Mouse (Mus musculus) urinary bladder, postnatal 4 days (tissue): ENCODE results near the gene Mlxipl.

Source experiments
- DNase-seq, 2 experiments: peaks; one replicate each; pipeline ENCODE4 v3.0.0; 2021 to 2022; ENCODE audit warnings: low spot score in 2 of 2

Mlxipl gene

DNA sequence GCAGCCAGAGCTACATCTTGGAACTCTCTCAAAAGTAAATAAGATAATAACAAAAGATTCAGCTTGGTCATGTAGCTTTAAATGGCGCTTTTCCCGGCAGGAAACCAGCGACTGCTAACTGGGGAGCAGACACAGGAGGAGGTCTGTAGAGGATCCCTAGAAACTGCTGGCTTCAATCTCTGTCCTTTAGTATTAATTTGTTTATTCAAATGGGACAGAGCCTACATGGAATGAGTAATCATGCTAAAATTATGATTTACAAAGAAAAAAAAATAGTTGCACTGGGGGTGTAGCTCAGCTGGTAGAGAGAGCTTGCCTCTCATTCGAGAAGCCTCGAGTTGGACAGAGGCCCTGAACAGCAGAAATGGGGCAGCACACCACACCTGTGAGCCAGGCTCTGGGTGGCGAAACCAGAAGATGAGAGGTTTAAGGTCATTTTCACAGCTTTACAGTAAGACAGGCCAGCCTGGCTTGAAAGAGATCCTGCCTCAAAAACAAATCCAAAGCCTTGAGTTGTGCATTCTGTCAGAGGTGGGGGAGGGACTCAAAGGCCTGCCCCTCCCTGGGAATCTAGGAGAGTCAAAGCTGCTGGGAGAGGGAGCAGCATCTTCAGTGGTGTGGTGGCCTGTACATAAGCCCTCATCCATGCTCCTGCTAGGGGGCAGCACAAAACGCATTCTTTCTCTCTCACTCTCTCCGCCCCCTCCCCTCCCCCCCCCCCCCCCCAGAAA, 93.6 kb downstream of the Mlxipl start:
- DNase-seq: no peak

DNA sequence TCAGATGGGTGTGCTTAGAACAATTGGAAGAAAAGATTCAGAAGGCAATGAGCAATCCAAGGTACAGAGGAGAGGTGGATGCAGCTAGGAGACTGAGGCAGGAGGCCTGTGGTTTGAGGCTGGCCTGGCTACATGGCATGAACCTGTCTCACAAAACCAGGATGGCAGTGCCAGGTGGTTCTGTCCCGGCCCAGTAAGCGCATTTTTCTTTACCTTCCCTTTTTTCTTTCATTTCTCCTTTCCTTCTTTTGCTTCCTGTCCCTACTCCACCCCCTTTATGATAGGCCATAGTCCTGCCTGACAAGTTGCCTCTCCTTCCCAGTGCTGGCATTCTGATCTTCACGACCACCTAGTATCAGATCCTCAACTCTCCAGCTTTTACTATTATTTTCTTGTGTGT, 95.3 kb downstream of the Mlxipl start:
- DNase-seq: no peak

- DNase-seq: no peak
Observed at GRCm38 (mm10) chr5:135185596-135185995, 95.9 kb downstream of the Mlxipl start.

DNA sequence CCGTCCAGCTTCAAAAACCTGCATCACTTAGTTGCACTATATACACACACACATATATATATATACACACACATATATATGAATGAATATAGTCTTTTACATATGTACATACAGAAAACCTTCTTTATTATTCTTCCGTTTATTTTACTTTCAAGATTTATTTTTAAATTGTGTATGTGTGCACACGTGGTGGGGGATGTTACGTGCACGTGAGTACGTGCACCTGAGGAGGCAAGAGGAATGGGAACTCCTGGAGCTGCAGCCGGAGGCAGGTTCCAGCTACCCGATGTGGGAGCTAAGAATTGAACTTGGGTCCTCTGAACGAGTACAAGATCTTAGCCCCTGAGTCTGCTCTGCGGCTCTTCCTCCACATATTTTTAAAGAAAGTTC, 96.5 kb downstream of the Mlxipl start:
- no peak for DNase-seq

DNA sequence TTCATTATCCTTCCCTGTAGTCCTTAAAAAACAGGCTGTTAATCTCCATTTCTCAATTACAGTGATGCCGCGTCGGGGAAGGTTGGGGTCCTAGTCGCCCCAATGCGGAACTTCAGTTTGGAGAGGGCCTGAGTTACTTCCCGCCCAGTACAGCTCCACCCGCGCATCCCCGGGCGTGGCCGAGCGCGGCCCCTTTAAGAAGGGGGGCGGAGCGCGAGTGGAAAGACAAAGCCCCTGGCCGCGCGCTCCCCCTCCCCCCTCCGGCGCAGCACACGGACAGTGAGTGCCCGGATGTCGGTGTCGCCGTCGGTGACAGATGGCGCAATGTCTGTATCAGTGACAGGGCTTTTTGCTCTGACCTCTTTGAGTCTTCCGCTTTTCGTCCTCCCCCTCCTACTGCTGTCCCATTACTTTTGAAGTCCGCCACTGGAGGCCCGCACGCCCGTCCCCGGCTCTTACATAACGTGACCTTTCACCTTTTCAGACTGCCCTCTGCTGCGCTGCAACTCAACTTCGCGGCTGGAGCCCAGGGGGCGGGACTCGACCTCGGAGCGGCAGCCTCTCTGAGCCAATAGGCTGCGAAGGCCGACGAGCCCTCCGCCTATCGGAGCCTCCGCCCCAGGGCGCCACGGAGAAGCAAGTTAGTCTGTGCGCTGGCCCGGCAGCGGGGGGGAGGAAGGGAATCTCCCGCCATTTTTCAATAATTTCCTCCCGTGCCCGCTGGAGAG, 97.1 kb downstream of the Mlxipl start, which contains the start of gene Baz1b:
TSS of gene Baz1b (plus strand) at position 644 of the 728 bp plus-strand sequence.
- peak; percentile 98 for DNase-seq

GRCm38 (mm10) chr5:135187349-135188213, 97.9 kb downstream of the Mlxipl start:
- peak in 1 of 2 experiments; percentile 43 for DNase-seq
